Mouse (Mus musculus): ENCODE measurements at regions not wholly inside any gene's neighbourhood (a gene's known extent, or its start where the extent isn't known, plus 50 kb on each side); places are given as distances from the start of the nearest gene placed in this dataset.

- Histone ChIP-seq H3K27ac (ENCODE audit: control insufficient read depth, low read depth, low read length) (no peak overlapping the region), H3K79me2 (ENCODE audit: control insufficient read depth, insufficient read depth, low read length, poor library complexity) (no peaks in the 10 kb centered on the region), H3K4me3 (ENCODE audit: control insufficient read depth in 1 of 2, insufficient read depth in 1 of 2, low read depth in 2 of 2, low read length in 2 of 2) (no peak overlapping the region), H3K27me3 (ENCODE audit: control insufficient read depth in 1 of 2, insufficient read depth in 2 of 2, low read length in 2 of 2) (peaks cover 4% of the 10 kb centered on the region in 2 experiments; a peak in 3 of 4 replicates), H3K9me3 (replicated peaks; ENCODE audit: insufficient read depth, low read length) (no peaks in the 10 kb centered on the region), H3K4me1 (ENCODE audit: control insufficient read depth in 1 of 2, insufficient read depth in 2 of 2, low read length in 2 of 2) (no peaks in the 10 kb centered on the region), H3K36me3 (ENCODE audit: control insufficient read depth in 1 of 2, insufficient read depth in 2 of 2, low read length in 2 of 2) (no peaks in the 10 kb centered on the region), H3K9ac (ENCODE audit: control insufficient read depth, low read depth, low read length, poor library complexity, severe bottlenecking) (no peak overlapping the region)
- DNase-seq (ENCODE audit: low read depth, low spot score) = no peak
- TF ChIP-seq TAL1 (IDR thresholded peaks at IDR 0.05; ENCODE audit: low read length) (no peak), ZKSCAN1 (IDR thresholded peaks at IDR 0.05; ENCODE audit: low read depth, low read length) (no peak), JUND (IDR thresholded peaks at IDR 0.05; ENCODE audit: low read depth, low read length) (no peak), SMC3 (IDR thresholded peaks at IDR 0.05; ENCODE audit: low read depth, low read length) (no peak), MAZ (IDR thresholded peaks at IDR 0.05; ENCODE audit: low read depth, low read length) (no peak), ZNF384 (IDR thresholded peaks at IDR 0.05; ENCODE audit: low read depth, low read length) (no peak), ELF1 (IDR thresholded peaks at IDR 0.05; ENCODE audit: low read depth, low read length) (no peak), CHD1 (IDR thresholded peaks at IDR 0.05; ENCODE audit: low read depth, low read length) (no peak), ZC3H11A (IDR thresholded peaks at IDR 0.05; ENCODE audit: low read depth, low read length) (no peak), TBP (IDR thresholded peaks at IDR 0.05; ENCODE audit: low read depth, low read length) (no peak), CHD2 (IDR thresholded peaks at IDR 0.05; ENCODE audit: low read length) (no peak), MAX (IDR thresholded peaks at IDR 0.05; ENCODE audit: low read length) (no peak), TCF12 (IDR thresholded peaks at IDR 0.05; ENCODE audit: low read depth, low read length) (no peak), POLR2AphosphoS5 (IDR thresholded peaks at IDR 0.05; ENCODE audit: borderline replicate concordance, low read depth, low read length) (no peak), HCFC1 (IDR thresholded peaks at IDR 0.05; ENCODE audit: low read depth, low read length) (no peak), USF2 (IDR thresholded peaks at IDR 0.05; ENCODE audit: borderline replicate concordance in 1 of 2, insufficient read depth in 1 of 2, low read depth in 1 of 2, low read length in 2 of 2) (no peak), GABPA (IDR thresholded peaks at IDR 0.05; ENCODE audit: low read depth, low read length) (no peak), USF1 (IDR thresholded peaks at IDR 0.05; ENCODE audit: low read depth, low read length) (no peak), NRF1 (IDR thresholded peaks at IDR 0.05; ENCODE audit: insufficient read depth, low read depth, low read length, poor library complexity, severe bottlenecking) (no peak)
These were observed 49.9 kb upstream of the Nepro start for GRCm38 (mm10) chr16:44674198-44674597.

GRCm38 (mm10) chr16:44672422-44672819 is 51.7 kb upstream of the Nepro start:
- peaks cover 2 to 4% of the 10 kb centered on the region in 2 experiments; a peak in 3 of 4 replicates for H3K27me3 ChIP-seq (ENCODE audit: control insufficient read depth in 1 of 2, insufficient read depth in 2 of 2, low read length in 2 of 2)
- no peak overlapping the region for H3K27ac ChIP-seq (ENCODE audit: control insufficient read depth, low read depth, low read length)
- H3K9ac ChIP-seq (ENCODE audit: control insufficient read depth, low read depth, low read length, poor library complexity, severe bottlenecking) = no peak overlapping the region
- TF ChIP-seq HCFC1 (IDR thresholded peaks at IDR 0.05; ENCODE audit: low read depth, low read length) (no peak), MAZ (IDR thresholded peaks at IDR 0.05; ENCODE audit: low read depth, low read length) (no peak), MYB (IDR thresholded peaks at IDR 0.05; ENCODE audit: low read depth, low read length) (no peak), USF2 (IDR thresholded peaks at IDR 0.05; ENCODE audit: borderline replicate concordance in 1 of 2, insufficient read depth in 1 of 2, low read depth in 1 of 2, low read length in 2 of 2) (no peak), KAT2A (conservative IDR thresholded peaks at IDR 0.05; ENCODE audit: low read depth, low read length) (no peak), USF1 (IDR thresholded peaks at IDR 0.05; ENCODE audit: low read depth, low read length) (no peak)
- H3K4me3 ChIP-seq (ENCODE audit: control insufficient read depth in 1 of 2, insufficient read depth in 1 of 2, low read depth in 2 of 2, low read length in 2 of 2) = no peak overlapping the region
- no peaks in the 10 kb centered on the region for H3K4me1 ChIP-seq (ENCODE audit: control insufficient read depth in 1 of 2, insufficient read depth in 2 of 2, low read length in 2 of 2)
- no peaks in the 10 kb centered on the region for H3K9me3 ChIP-seq (replicated peaks; ENCODE audit: insufficient read depth, low read length)
- no peaks in the 10 kb centered on the region for H3K79me2 ChIP-seq (ENCODE audit: control insufficient read depth, insufficient read depth, low read length, poor library complexity)
- no peak for DNase-seq (ENCODE audit: low read depth, low spot score)
- H3K36me3 ChIP-seq (ENCODE audit: control insufficient read depth in 1 of 2, insufficient read depth in 2 of 2, low read length in 2 of 2) = no peaks in the 10 kb centered on the region

All from MEL (cell line).